Comparison of ENCODE assay signal across 8 mouse cellular contexts in the genomic region with DNA sequence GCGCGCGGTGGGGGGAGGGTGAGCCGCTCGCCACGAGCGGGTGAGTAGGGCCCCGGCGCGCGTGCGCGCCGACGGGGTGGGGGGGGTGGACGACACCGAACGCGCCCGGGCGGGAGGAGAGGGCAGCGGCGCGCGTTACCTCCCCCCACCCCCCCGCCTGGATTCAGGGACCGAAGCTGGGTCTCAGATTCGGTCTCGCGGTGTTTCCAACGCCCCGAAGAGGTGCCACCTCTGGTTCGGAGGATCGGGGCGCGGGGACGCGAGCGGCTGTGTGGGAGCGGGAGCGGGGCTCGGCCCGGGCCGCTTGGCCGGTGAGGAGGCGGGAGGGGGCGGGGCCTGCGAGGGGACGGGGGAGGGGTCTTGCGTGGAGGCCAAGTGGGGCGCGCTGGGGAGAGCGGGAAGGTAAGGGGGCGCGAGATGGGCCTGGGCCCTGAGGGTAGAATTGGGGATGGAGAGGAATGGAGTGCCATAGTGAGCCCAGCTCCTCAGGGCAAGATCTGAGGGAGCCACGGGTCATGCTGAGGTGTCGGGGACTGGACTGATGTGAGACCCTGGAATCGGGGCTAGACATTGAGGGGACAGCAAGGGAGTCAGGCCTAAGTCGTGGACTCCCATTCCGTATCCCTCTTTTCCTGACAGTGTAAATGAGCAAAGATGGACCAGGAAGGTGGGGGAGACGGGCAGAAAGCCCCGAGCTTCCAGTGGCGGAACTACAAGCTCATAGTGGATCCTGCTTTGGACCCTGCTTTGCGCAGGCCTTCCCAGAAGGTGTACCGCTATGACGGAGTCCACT. TPM values are rescaled to one million over a fixed set of nuclear protein-coding genes. Genes with fewer than 3 reads are reported as not detected.
DNase-seq lines count a peak whose midpoint lies in the region; ATAC-seq lines count a peak whose summit lies in the region.

No protein-coding gene starts in this region.

- peak; percentile 45 to 57 for DNase-seq in spleen, adult 18-20 months
- DNase-seq in spleen, adult 12 weeks (ENCODE audit: low spot score): no peak
- DNase-seq in cerebellum, adult 11-12 months: peak; percentile 74
- peak; percentile 86 for DNase-seq in intestine, embryonic 14.5 days (ENCODE audit: low spot score)
- DNase-seq in urinary bladder, postnatal 25 days (ENCODE audit: low spot score): peak; percentile 63

- peaks cover 16% of the 10 kb centered on the region for H3K36me3 ChIP-seq in forebrain, embryonic 16.5 days (ENCODE audit: control insufficient read depth, insufficient read depth)
- peaks cover 44% of the 10 kb centered on the region for H3K36me3 ChIP-seq in intestine, embryonic 14.5 days (ENCODE audit: control insufficient read depth, insufficient read depth, low read length)
- peaks cover 44% of the 10 kb centered on the region for H3K36me3 ChIP-seq in liver, embryonic 15.5 days (replicated peaks)
- H3K36me3 ChIP-seq in neural tube, embryonic 12.5 days: peaks cover 36% of the 10 kb centered on the region

- no peaks in the 10 kb centered on the region for H3K27me3 ChIP-seq in forebrain, embryonic 16.5 days (replicated peaks; ENCODE audit: control insufficient read depth, insufficient read depth, low read length)
- H3K27me3 ChIP-seq in intestine, embryonic 14.5 days (replicated peaks; ENCODE audit: control insufficient read depth, insufficient read depth, low read length): no peaks in the 10 kb centered on the region
- H3K27me3 ChIP-seq in liver, embryonic 15.5 days: no peaks in the 10 kb centered on the region
- no peaks in the 10 kb centered on the region for H3K27me3 ChIP-seq in neural tube, embryonic 12.5 days (replicated peaks)

- H3K4me1 ChIP-seq in forebrain, embryonic 16.5 days (replicated peaks; ENCODE audit: control insufficient read depth, insufficient read depth, low read length): peaks cover 14% of the 10 kb centered on the region
- H3K4me1 ChIP-seq in intestine, embryonic 14.5 days (replicated peaks; ENCODE audit: control insufficient read depth, insufficient read depth, low read length): peaks cover 10% of the 10 kb centered on the region
- H3K4me1 ChIP-seq in liver, embryonic 15.5 days (replicated peaks): peaks cover 42% of the 10 kb centered on the region
- peaks cover 11% of the 10 kb centered on the region for H3K4me1 ChIP-seq in neural tube, embryonic 12.5 days

- peak overlapping the region; percentile 98 for H3K27ac ChIP-seq in forebrain, embryonic 16.5 days (ENCODE audit: low read length)
- H3K27ac ChIP-seq in intestine, embryonic 14.5 days (ENCODE audit: low read depth): peak overlapping the region; percentile 97
- H3K27ac ChIP-seq in liver, embryonic 15.5 days (replicated peaks): peak overlapping the region; percentile 97
- peak overlapping the region; percentile 78 for H3K27ac ChIP-seq in neural tube, embryonic 12.5 days

- peak; percentile 26 for ATAC-seq in forebrain, embryonic 16.5 days
- ATAC-seq in intestine, embryonic 14.5 days (replicated peaks; ENCODE audit: low FRiP score, low TSS enrichment, low read depth): peak; percentile 33
- peak; percentile 62 for ATAC-seq in liver, embryonic 15.5 days (ENCODE audit: insufficient read depth)
- ATAC-seq in neural tube, embryonic 12.5 days (ENCODE audit: low FRiP score, low read depth): peak; percentile 39

- peak overlapping the region; percentile 82 for H3K9ac ChIP-seq in forebrain, embryonic 16.5 days (replicated peaks; ENCODE audit: low read depth, low read length)
- H3K9ac ChIP-seq in intestine, embryonic 14.5 days (ENCODE audit: low read length): peak overlapping the region; percentile 87
- H3K9ac ChIP-seq in liver, embryonic 15.5 days: peak overlapping the region; percentile 83
- peak overlapping the region; percentile 92 for H3K9ac ChIP-seq in neural tube, embryonic 12.5 days

- peak overlapping the region; percentile 84 for H3K4me3 ChIP-seq in forebrain, embryonic 16.5 days (replicated peaks; ENCODE audit: low read length)
- peak overlapping the region; percentile 87 for H3K4me3 ChIP-seq in intestine, embryonic 14.5 days (ENCODE audit: low read depth, low read length)
- H3K4me3 ChIP-seq in liver, embryonic 15.5 days (replicated peaks): peak overlapping the region; percentile 92
- peak overlapping the region; percentile 92 for H3K4me3 ChIP-seq in neural tube, embryonic 12.5 days

- no peaks in the 10 kb centered on the region for H3K9me3 ChIP-seq in forebrain, embryonic 16.5 days (ENCODE audit: control insufficient read depth, low read length)
- H3K9me3 ChIP-seq in intestine, embryonic 14.5 days (ENCODE audit: control insufficient read depth, low read length): no peaks in the 10 kb centered on the region
- H3K9me3 ChIP-seq in liver, embryonic 15.5 days (replicated peaks): no peaks in the 10 kb centered on the region
- H3K9me3 ChIP-seq in neural tube, embryonic 12.5 days: no peaks in the 10 kb centered on the region

- peak overlapping the region; percentile 89 for H3K4me2 ChIP-seq in forebrain, embryonic 16.5 days (ENCODE audit: low read length)
- H3K4me2 ChIP-seq in intestine, embryonic 14.5 days (ENCODE audit: low read length): peak overlapping the region; percentile 85
- peak overlapping the region; percentile 91 for H3K4me2 ChIP-seq in liver, embryonic 15.5 days
- H3K4me2 ChIP-seq in neural tube, embryonic 12.5 days (replicated peaks): peak overlapping the region; percentile 88

- 3% methylated on average over 55 of the region's 66 CpGs for WGBS in forebrain, embryonic 16.5 days
- 3% methylated on average over 54 of the region's 66 CpGs for WGBS in intestine, embryonic 14.5 days
- 3% methylated on average over 64 of the region's 66 CpGs for WGBS in liver, embryonic 15.5 days (ENCODE audit: insufficient replicate concordance)
- 3% methylated on average over 66 of the region's 66 CpGs for WGBS in neural tube, embryonic 12.5 days

RNA-seq across cellular contexts. Expression of a gene that starts 1.2 kb away (rescaled TPM):
- polyA plus RNA-seq in forebrain, embryonic 16.5 days (2015; fragmentation: Nextera tagmentation; extraction: Ambion mirVana): 19.8 and 20.7 TPM in 2 replicates
- 25.0 and 25.6 TPM in 2 replicates for polyA plus RNA-seq in intestine, embryonic 14.5 days (2014; fragmentation: Nextera tagmentation; extraction: Ambion mirVana)
- 9.2 and 9.3 TPM in 2 replicates for polyA plus RNA-seq in liver, embryonic 15.5 days (2015; fragmentation: Nextera tagmentation; extraction: Ambion mirVana)
- polyA plus RNA-seq in neural tube, embryonic 12.5 days (2016; fragmentation: Nextera tagmentation; extraction: Ambion mirVana): 20.3 and 22.5 TPM in 2 replicates

RNA-seq across cellular contexts. Expression of a gene that starts 7.7 kb away (rescaled TPM):
- not detected in 2 replicates for polyA plus RNA-seq in forebrain, embryonic 16.5 days (2015; fragmentation: Nextera tagmentation; extraction: Ambion mirVana)
- polyA plus RNA-seq in intestine, embryonic 14.5 days (2014; fragmentation: Nextera tagmentation; extraction: Ambion mirVana): 0.43 TPM in 1 of 2 replicates, not detected in the other
- polyA plus RNA-seq in liver, embryonic 15.5 days (2015; fragmentation: Nextera tagmentation; extraction: Ambion mirVana): not detected in 2 replicates
- not detected in 2 replicates for polyA plus RNA-seq in neural tube, embryonic 12.5 days (2016; fragmentation: Nextera tagmentation; extraction: Ambion mirVana)

RNA-seq across cellular contexts. Expression of a gene that starts 8.1 kb away (rescaled TPM):
- 9.5 and 9.6 TPM in 2 replicates for polyA plus RNA-seq in forebrain, embryonic 16.5 days (2015; fragmentation: Nextera tagmentation; extraction: Ambion mirVana)
- 17.1 and 21.9 TPM in 2 replicates for polyA plus RNA-seq in intestine, embryonic 14.5 days (2014; fragmentation: Nextera tagmentation; extraction: Ambion mirVana)
- 11.0 and 13.1 TPM in 2 replicates for polyA plus RNA-seq in liver, embryonic 15.5 days (2015; fragmentation: Nextera tagmentation; extraction: Ambion mirVana)
- polyA plus RNA-seq in neural tube, embryonic 12.5 days (2016; fragmentation: Nextera tagmentation; extraction: Ambion mirVana): 7.9 and 9.9 TPM in 2 replicates

RNA-seq across cellular contexts. Expression of a gene that starts 22.7 kb away (rescaled TPM):
- 7.3 and 10.7 TPM in 2 replicates for polyA plus RNA-seq in forebrain, embryonic 16.5 days (2015; fragmentation: Nextera tagmentation; extraction: Ambion mirVana)
- 21.6 and 22.0 TPM in 2 replicates for polyA plus RNA-seq in intestine, embryonic 14.5 days (2014; fragmentation: Nextera tagmentation; extraction: Ambion mirVana)
- 55.9 and 75.3 TPM in 2 replicates for polyA plus RNA-seq in liver, embryonic 15.5 days (2015; fragmentation: Nextera tagmentation; extraction: Ambion mirVana)
- polyA plus RNA-seq in neural tube, embryonic 12.5 days (2016; fragmentation: Nextera tagmentation; extraction: Ambion mirVana): 7.8 and 9.0 TPM in 2 replicates

RNA-seq across cellular contexts. Expression of a gene that starts 33.3 kb away (rescaled TPM):
- 8.0 and 8.4 TPM in 2 replicates for polyA plus RNA-seq in forebrain, embryonic 16.5 days (2015; fragmentation: Nextera tagmentation; extraction: Ambion mirVana)
- polyA plus RNA-seq in intestine, embryonic 14.5 days (2014; fragmentation: Nextera tagmentation; extraction: Ambion mirVana): 3.3 and 4.2 TPM in 2 replicates
- polyA plus RNA-seq in liver, embryonic 15.5 days (2015; fragmentation: Nextera tagmentation; extraction: Ambion mirVana): 2.8 and 2.9 TPM in 2 replicates
- 10.2 and 13.0 TPM in 2 replicates for polyA plus RNA-seq in neural tube, embryonic 12.5 days (2016; fragmentation: Nextera tagmentation; extraction: Ambion mirVana)
